Mouse (Mus musculus) cerebellum, adult (tissue): ENCODE measurements at regions not wholly inside any gene's neighbourhood (a gene's known extent, or its start where the extent isn't known, plus 50 kb on each side); places are given as distances from the start of the nearest gene placed in this dataset.

Source experiments
- ATAC-seq: cut with Nextera tagmentation; 2 replicates; pipeline ENCODE4 v1.9.2; 2017; ENCODE audit warnings: mild to moderate bottlenecking, moderate library complexity, mixed read lengths; ENCODE audit not compliant: insufficient number of reproducible peaks, low FRiP score, low TSS enrichment

GRCm38 (mm10) chr14:76918091-76918490 lies 118.5 kb upstream of the Ccdc122 start:
- no peak for ATAC-seq

- ATAC-seq, result no peak
These were observed 119.2 kb upstream of the Ccdc122 start for GRCm38 (mm10) chr14:76917139-76917929.

DNA sequence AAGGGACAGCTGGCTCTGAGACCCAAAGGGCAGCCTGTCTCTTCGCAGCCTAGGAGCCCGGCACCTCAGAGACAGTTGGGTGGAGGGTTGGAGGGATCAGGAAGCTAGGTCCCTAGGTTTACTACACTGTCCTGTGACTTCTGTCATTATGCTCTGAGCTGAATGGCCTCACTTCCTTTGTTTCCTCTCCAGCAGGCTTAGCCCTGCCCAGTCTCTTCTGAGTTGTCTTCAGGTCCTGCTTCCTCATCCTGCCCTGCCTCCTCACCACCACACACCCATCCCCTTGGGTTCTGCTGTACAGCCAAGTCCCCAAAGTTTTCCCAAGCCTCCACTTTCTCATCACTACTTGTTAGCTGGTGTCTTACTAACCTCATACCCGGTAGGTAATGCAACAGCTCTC lies 122.7 kb upstream of the Ccdc122 start:
- no peak for ATAC-seq

GRCm38 (mm10) chr14:76912301-76913001 lies 124.1 kb upstream of the Ccdc122 start:
- no peak for ATAC-seq

DNA sequence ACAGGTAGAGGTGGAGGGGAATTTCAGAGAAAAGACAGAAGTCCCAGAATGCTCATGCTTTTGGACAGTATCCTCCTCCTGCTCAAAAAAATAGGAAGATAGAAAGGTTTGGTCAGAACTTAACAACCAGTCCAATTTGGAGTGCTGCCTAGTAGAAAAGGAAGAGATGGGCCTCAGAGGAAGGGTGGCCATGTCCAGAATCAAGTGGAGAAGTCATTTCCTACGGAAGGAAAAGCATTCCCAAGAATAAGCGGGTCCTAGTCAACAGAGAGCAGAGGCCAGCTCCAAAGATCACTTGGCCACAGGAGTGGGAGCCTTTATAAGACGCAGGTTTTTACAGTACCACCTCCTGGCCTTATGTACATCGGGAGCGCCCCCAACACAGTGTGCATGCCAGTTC lies 125.3 kb upstream of the Ccdc122 start:
- ATAC-seq, result no peak

- no peak for ATAC-seq
These were observed 126.4 kb upstream of the Ccdc122 start for GRCm38 (mm10) chr14:76910186-76910585.

- no peak for ATAC-seq
These were observed 128.6 kb upstream of the Ccdc122 start for GRCm38 (mm10) chr14:76907941-76908340.

GRCm38 (mm10) chr14:76902962-76903757 lies 133.4 kb upstream of the Ccdc122 start:
- no peak for ATAC-seq

DNA sequence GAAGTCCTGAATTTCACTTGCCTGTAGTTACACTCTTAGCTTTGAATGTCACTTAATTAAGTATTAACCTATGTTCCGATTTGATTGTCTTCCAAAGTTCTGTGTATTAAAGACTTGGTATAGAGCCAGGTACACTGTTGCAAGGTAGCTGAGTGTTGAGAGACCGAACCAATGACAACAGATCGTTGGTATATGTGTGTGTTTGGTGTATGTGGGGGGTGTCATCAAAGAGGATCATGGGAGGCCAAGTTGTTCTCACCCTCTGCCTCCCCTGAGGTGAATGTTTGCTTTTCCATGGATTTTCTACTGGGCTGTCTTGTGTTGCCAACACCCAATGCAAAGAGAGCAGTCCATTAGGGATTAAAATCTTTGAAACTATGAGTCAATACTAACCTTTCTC lies 135.1 kb upstream of the Ccdc122 start:
- no peak for ATAC-seq

- ATAC-seq, result no peak
These were observed 137.2 kb upstream of the Ccdc122 start for GRCm38 (mm10) chr14:76899331-76899730.

GRCm38 (mm10) chr14:76887708-76888107 lies 148.9 kb upstream of the Ccdc122 start:
- no peak for ATAC-seq

GRCm38 (mm10) chr14:76887201-76887600 lies 149.4 kb upstream of the Ccdc122 start:
- ATAC-seq, result no peak

GRCm38 (mm10) chr14:76883231-76883651 lies 153.3 kb upstream of the Ccdc122 start:
- ATAC-seq, result no peak

DNA sequence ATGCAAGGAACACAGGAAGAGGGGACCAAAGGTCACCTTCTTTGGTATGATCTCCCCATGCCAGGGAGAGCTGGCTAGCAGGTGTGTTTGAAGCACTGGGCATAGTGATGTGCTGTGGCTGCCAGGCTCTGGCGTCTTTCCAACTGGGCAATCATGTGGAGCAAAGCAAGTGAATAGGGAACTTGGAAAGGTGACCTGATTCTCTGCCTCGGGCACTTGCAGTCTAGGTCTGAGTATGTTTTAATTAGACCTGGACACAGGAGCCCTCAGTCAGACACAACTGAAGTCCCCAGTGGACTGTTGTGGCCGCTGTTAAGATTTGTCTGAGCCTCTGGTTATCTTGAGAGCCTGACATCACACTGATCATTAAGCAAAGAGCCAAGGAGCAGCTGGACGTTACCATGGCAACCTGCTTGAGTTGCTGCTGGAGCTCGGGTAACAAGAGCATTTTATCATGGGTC lies 153.8 kb upstream of the Ccdc122 start:
- peak; percentile 82; the same call in 1 of the 2 replicates for ATAC-seq

DNA sequence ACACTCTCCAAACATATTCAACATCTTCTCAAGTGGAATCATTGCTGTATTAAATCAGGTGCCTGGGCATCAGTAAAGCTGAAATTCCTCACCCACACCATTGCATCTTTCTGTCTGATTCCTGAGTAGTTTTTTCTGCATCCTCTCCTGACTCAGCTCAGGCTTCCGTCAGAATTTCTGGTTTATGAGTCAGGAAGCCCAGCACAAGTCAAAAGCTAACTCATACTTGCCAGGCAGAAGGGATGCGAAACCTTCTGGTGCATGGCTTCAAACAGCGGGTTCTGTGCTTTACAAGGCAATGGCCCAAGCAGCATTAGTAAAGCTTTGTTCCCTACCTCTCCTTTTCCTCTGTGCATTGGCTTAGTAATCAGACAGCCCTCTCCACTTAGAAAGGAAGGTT lies 155.7 kb upstream of the Ccdc122 start:
- ATAC-seq, result no peak

GRCm38 (mm10) chr14:76877306-76877705 lies 159.3 kb upstream of the Ccdc122 start:
- ATAC-seq, result no peak

DNA sequence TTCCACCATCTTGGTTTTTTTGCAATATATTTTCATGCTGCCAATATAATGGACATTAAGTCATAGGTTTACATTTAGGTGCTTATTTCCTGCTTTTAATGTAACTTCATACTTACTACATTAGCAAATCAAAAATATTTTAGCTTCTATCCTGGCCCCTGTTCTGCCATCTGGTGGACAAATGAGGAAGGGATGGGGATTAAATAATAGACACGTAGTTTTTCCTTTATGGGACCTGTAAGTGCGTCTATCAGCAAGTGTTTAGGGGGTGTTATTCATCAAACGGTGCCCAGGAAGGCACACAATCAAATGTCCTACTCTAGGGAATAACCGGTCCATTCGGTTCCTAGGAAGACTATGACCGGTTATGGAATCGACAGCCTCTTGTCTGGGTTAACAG lies 160.6 kb upstream of the Ccdc122 start:
- ATAC-seq, result peak; percentile 47; the same call in 1 of the 2 replicates

GRCm38 (mm10) chr14:76875266-76875900 lies 161.2 kb upstream of the Ccdc122 start:
- ATAC-seq, result no peak

- ATAC-seq, result no peak
These were observed 161.9 kb upstream of the Ccdc122 start for GRCm38 (mm10) chr14:76874542-76875265.

- ATAC-seq, result no peak
These were observed 162.9 kb upstream of the Ccdc122 start for GRCm38 (mm10) chr14:76873684-76874083.
